Comparison of ENCODE assay signal across 8 mouse cellular contexts in genomic region chr7:38074514-38074913, GRCm38 (mm10). TPM values are rescaled to one million over a fixed set of nuclear protein-coding genes. Genes with fewer than 3 reads are reported as not detected.
A peak's percentile ranks its signal among the peaks of the same experiment; 100 is the strongest.
DNase-seq lines count a peak whose midpoint lies in the region; ATAC-seq and TF ChIP-seq lines count a peak whose summit lies in the region.

No protein-coding gene starts in this region.

- H3K4me2 ChIP-seq in embryonic facial prominence, embryonic 12.5 days (replicated peaks), result peak overlapping the region; percentile 36
- peak overlapping the region; percentile 50 for H3K4me2 ChIP-seq in hindbrain, postnatal 0 days (ENCODE audit: low read depth, low read length)

- WGBS in embryonic facial prominence, embryonic 12.5 days, result 3% methylated on average over 14 of the region's 14 CpGs
- WGBS in hindbrain, postnatal 0 days, result 2% methylated on average over 14 of the region's 14 CpGs

- intact Hi-C loops in left cerebral cortex, postnatal 4 days (cut with DNase I), result loop anchor here (5.0 kb wide), 2 partner anchors 68 to 702 kb away; no protein-coding TSS in a partner anchor
- intact Hi-C loops in left cerebral cortex, postnatal 14 days (cut with DNase I), result loop anchor here (5.0 kb wide), 1 partner anchor 702 kb away; no protein-coding TSS in a partner anchor
- intact Hi-C loops in left cerebral cortex, postnatal 36 days (cut with DNase I), result loop anchor here (5.0 kb wide), 1 partner anchor 702 kb away; no protein-coding TSS in a partner anchor

- TF ChIP-seq CTCF in hindbrain, postnatal 0 days (IDR thresholded peaks at IDR 0.05; ENCODE audit: low read depth), result no peak

- H3K4me1 ChIP-seq in embryonic facial prominence, embryonic 12.5 days, result peaks cover 11% of the 10 kb centered on the region; the same call in 1 of the 2 replicates
- H3K4me1 ChIP-seq in hindbrain, postnatal 0 days (ENCODE audit: insufficient read depth, low read length), result no peaks in the 10 kb centered on the region; the same call in 1 of the 2 replicates

- H3K27me3 ChIP-seq in embryonic facial prominence, embryonic 12.5 days, result no peaks in the 10 kb centered on the region; the same call in 1 of the 2 replicates
- H3K27me3 ChIP-seq in hindbrain, postnatal 0 days (ENCODE audit: insufficient read depth, low read length), result no peaks in the 10 kb centered on the region

- H3K36me3 ChIP-seq in embryonic facial prominence, embryonic 12.5 days, result no peaks in the 10 kb centered on the region
- H3K36me3 ChIP-seq in hindbrain, postnatal 0 days (ENCODE audit: insufficient read depth, low read length), result no peaks in the 10 kb centered on the region

- H3K4me3 ChIP-seq in embryonic facial prominence, embryonic 12.5 days, result 0 out of 2 replicates have a peak overlapping the region, but pooled peaks have one; percentile 5
- H3K4me3 ChIP-seq in hindbrain, postnatal 0 days (ENCODE audit: low read length), result no peak overlapping the region

- H3K9me3 ChIP-seq in embryonic facial prominence, embryonic 12.5 days, result no peaks in the 10 kb centered on the region
- H3K9me3 ChIP-seq in hindbrain, postnatal 0 days (ENCODE audit: low read length), result no peaks in the 10 kb centered on the region

- DNase-seq in left cerebral cortex, postnatal 4 days, result peak; percentile 17
- DNase-seq in left cerebral cortex, postnatal 14 days (ENCODE audit: low spot score in 2 of 2), result no peak
- DNase-seq in hindbrain, postnatal 0 days (ENCODE audit: low spot score), result peak; percentile 54
- peak; percentile 32 for DNase-seq in retina, embryonic 14.5 days (ENCODE audit: low spot score)
- no peak for DNase-seq in Muller cell, postnatal 12 days (ENCODE audit: inconsistent ontology term)
- no peak for DNase-seq in left cerebral cortex, postnatal 36 days (ENCODE audit: low spot score in 2 of 2)

- H3K9ac ChIP-seq in embryonic facial prominence, embryonic 12.5 days, result no peak overlapping the region
- no peak overlapping the region for H3K9ac ChIP-seq in hindbrain, postnatal 0 days (replicated peaks; ENCODE audit: low read length)

- H3K27ac ChIP-seq in embryonic facial prominence, embryonic 12.5 days, result no peak overlapping the region
- H3K27ac ChIP-seq in hindbrain, postnatal 0 days, result no peak overlapping the region

- no peak for ATAC-seq in embryonic facial prominence, embryonic 12.5 days (ENCODE audit: insufficient number of reproducible peaks, insufficient read depth, low FRiP score, low TSS enrichment)
- peak; percentile 58 for ATAC-seq in hindbrain, postnatal 0 days
- no peak for ATAC-seq in erythroblast, adult 5-6 weeks (replicated peaks; ENCODE audit: low FRiP score, poor library complexity, severe bottlenecking)

RNA-seq across cellular contexts. Expression of gene Ccne1, which starts 32.8 kb away (rescaled TPM):
- total RNA-seq in left cerebral cortex, postnatal 4 days (2021), result 1 to 10 TPM; 8.7 to 8.8 TPM
- 10 to 100 TPM; 15.3 to 19.5 TPM for total RNA-seq in left cerebral cortex, postnatal 14 days (2021)
- polyA plus RNA-seq in embryonic facial prominence, embryonic 12.5 days (2016; fragmentation: Nextera tagmentation; extraction: Ambion mirVana), result 73.4 and 75.3 TPM in 2 replicates
- 11.5 and 15.7 TPM in 2 replicates for total RNA-seq in hindbrain, postnatal 0 days (2014; rRNA removed)
- 19.7 and 20.6 TPM in 2 replicates for polyA plus RNA-seq in hindbrain, postnatal 0 days (2015; fragmentation: Nextera tagmentation; extraction: Ambion mirVana)
- 18.8 and 62.1 TPM in 2 replicates for total RNA-seq in erythroblast, adult 5-6 weeks (2015; ENCODE audit: low replicate concordance)
- 50.2 and 65.5 TPM in 2 replicates for total RNA-seq in erythroblast, adult 5-6 weeks (2017; ENCODE audit: low replicate concordance)
- 10 to 100 TPM; 17.8 to 19.8 TPM for total RNA-seq in left cerebral cortex, postnatal 36 days (2021)

RNA-seq across cellular contexts. Expression of gene Uri1, which starts 51.2 kb away (rescaled TPM):
- 10 to 100 TPM; 39.7 to 45.7 TPM for total RNA-seq in left cerebral cortex, postnatal 4 days (2021)
- total RNA-seq in left cerebral cortex, postnatal 14 days (2021), result 10 to 100 TPM; 51.1 to 55.4 TPM
- polyA plus RNA-seq in embryonic facial prominence, embryonic 12.5 days (2016; fragmentation: Nextera tagmentation; extraction: Ambion mirVana), result 48.6 and 54.0 TPM in 2 replicates
- total RNA-seq in hindbrain, postnatal 0 days (2014; rRNA removed), result 28.0 and 29.1 TPM in 2 replicates
- polyA plus RNA-seq in hindbrain, postnatal 0 days (2015; fragmentation: Nextera tagmentation; extraction: Ambion mirVana), result 37.2 and 38.3 TPM in 2 replicates
- total RNA-seq in erythroblast, adult 5-6 weeks (2015; ENCODE audit: low replicate concordance), result 16.9 and 51.9 TPM in 2 replicates
- 7.2 and 22.3 TPM in 2 replicates for total RNA-seq in erythroblast, adult 5-6 weeks (2017; ENCODE audit: low replicate concordance)
- 10 to 100 TPM; 47.7 to 51.9 TPM for total RNA-seq in left cerebral cortex, postnatal 36 days (2021)

Comparison
In these comparisons a context has a peak if more than half of its experiments do, and no peak if none do; other contexts are left out.
1. DNase-seq: peak in left cerebral cortex, postnatal 4 days (single experiment), hindbrain, postnatal 0 days (single experiment) and retina, embryonic 14.5 days (single experiment); none in left cerebral cortex, postnatal 14 days (0 of 2), Muller cell, postnatal 12 days (single experiment) and left cerebral cortex, postnatal 36 days (0 of 2).